Mouse (Mus musculus) lung, postnatal 0 days (tissue): ENCODE measurements around the gene Defb26.

Experiments
- CTCF ChIP-seq: IDR thresholded peaks from 2 replicates; pipeline ENCODE4 v1.5.1; 2016; ENCODE audit warnings: antibody characterized with exemption, mild to moderate bottlenecking
- EP300 ChIP-seq: IDR thresholded peaks from 2 replicates; pipeline ENCODE4 v1.6.1; 2016; ENCODE audit warnings: antibody characterized with exemption, mild to moderate bottlenecking, control low read depth

- TF ChIP-seq CTCF (peak; percentile 55), EP300 (no peak)
Measured at GRCm38 (mm10) chr2:152500863-152501229, 10.6 kb downstream of the Defb26 start.
